Mouse (Mus musculus): Measurements from ENCODE around the gene 4930516K23Rik. TPM values are rescaled to one million over a fixed set of nuclear protein-coding genes. Genes with fewer than 3 reads are reported as not detected.

Gene 4930516K23Rik
- polyA plus RNA-seq, 1 experiment from 2014 or later: not detected

DNA sequence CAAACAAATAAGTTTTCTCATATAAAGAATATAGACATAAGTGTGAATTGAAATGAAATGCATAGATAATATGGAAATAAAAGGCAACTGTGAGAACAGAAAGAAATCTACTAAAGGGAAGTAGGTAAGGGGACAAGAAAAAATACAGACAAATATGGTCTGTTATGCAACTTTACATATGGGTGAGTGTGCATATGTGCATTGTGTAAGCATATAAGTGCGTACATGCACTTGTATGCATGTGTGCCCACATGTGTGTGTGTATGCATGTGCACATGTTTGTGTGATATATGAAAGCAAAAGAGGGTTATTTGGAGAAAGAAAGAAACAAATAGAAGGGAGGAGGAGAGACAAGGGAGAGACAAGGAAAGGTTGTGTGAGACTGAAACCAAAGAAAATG is 42.3 kb downstream of the 4930516K23Rik start:
- no peaks in the 10 kb centered on the region for H3K27me3 ChIP-seq
- ATAC-seq (ENCODE audit: low FRiP score): no peak
- no peak overlapping the region for H3K27ac ChIP-seq
- no peak overlapping the region for H3K4me3 ChIP-seq (replicated peaks)
- no peaks in the 10 kb centered on the region for H3K9me3 ChIP-seq
- WGBS: 95% methylated on average over 1 of the region's 1 CpGs
- no peaks in the 10 kb centered on the region for H3K4me1 ChIP-seq
- H3K9ac ChIP-seq: no peak overlapping the region
- no peak overlapping the region for H3K4me2 ChIP-seq
- H3K36me3 ChIP-seq (replicated peaks): no peaks in the 10 kb centered on the region

DNA sequence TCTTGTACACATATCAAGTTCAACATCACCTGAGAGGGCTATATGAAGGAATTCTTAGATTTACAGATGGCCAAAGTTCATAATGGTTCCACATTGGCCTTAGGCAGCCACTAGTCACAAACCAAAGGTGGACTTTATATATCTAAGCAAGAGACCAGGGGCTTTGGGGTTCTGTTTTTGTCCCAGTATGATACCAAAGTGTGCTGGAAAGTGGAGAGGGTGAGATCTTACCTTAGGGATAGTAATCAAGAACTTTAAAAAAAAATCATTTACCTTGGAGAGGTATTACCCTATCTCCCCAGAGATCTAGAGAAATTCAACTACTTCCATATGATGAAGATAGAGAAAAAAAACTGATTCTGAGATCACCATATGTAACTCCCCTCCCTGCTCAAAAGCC is 44.0 kb downstream of the 4930516K23Rik start, which contains the start of gene Olfr639:
TSS of gene Olfr639 (minus strand) at position 101 of the 400 bp plus-strand sequence.
- no peaks in the 10 kb centered on the region for H3K36me3 ChIP-seq (replicated peaks)
- no peaks in the 10 kb centered on the region for H3K9me3 ChIP-seq
- ATAC-seq (ENCODE audit: low FRiP score): no peak
- no peak within 1 kb of the TSS for H3K9ac ChIP-seq
- no peak within 1 kb of the TSS for H3K4me2 ChIP-seq
- H3K27me3 ChIP-seq: no peaks in the 10 kb centered on the region
- H3K4me1 ChIP-seq: no peaks in the 10 kb centered on the region
- H3K4me3 ChIP-seq (replicated peaks): no peak within 1 kb of the TSS
- no peak within 1 kb of the TSS for H3K27ac ChIP-seq

Other genes with a start within 250 kb of the 4930516K23Rik start
- gene Hbb-bt, start 247.4 kb downstream of the 4930516K23Rik start, polyA plus RNA-seq (2016; fragmentation: Nextera tagmentation; extraction: Ambion mirVana): 599 and 788 TPM in 2 replicates
- 465 and 620 TPM in 2 replicates for gene Hbb-bs, start 233.3 kb downstream of the 4930516K23Rik start, polyA plus RNA-seq (2016; fragmentation: Nextera tagmentation; extraction: Ambion mirVana)
- 0.50 TPM in 1 of 2 replicates, not detected in the other for gene Hbb-bh2, start 220.9 kb downstream of the 4930516K23Rik start, polyA plus RNA-seq (2016; fragmentation: Nextera tagmentation; extraction: Ambion mirVana)
- gene Hbb-bh1, start 218.3 kb downstream of the 4930516K23Rik start, polyA plus RNA-seq (2016; fragmentation: Nextera tagmentation; extraction: Ambion mirVana): 427 and 624 TPM in 2 replicates
- gene Hbb-y, start 208.2 kb downstream of the 4930516K23Rik start, polyA plus RNA-seq (2016; fragmentation: Nextera tagmentation; extraction: Ambion mirVana): 6,398 and 8,559 TPM in 2 replicates
- gene Olfr66, start 175.2 kb downstream of the 4930516K23Rik start, polyA plus RNA-seq (2016; fragmentation: Nextera tagmentation; extraction: Ambion mirVana): not detected in 2 replicates
- not detected in 2 replicates for gene Olfr64, start 167.0 kb downstream of the 4930516K23Rik start, polyA plus RNA-seq (2016; fragmentation: Nextera tagmentation; extraction: Ambion mirVana)
- gene Olfr65, start 158.0 kb downstream of the 4930516K23Rik start, polyA plus RNA-seq (2016; fragmentation: Nextera tagmentation; extraction: Ambion mirVana): not detected in 2 replicates
- not detected in 2 replicates for gene Olfr631, start 132.6 kb downstream of the 4930516K23Rik start, polyA plus RNA-seq (2016; fragmentation: Nextera tagmentation; extraction: Ambion mirVana)
- not detected in 2 replicates for gene Olfr632, start 127.1 kb downstream of the 4930516K23Rik start, polyA plus RNA-seq (2016; fragmentation: Nextera tagmentation; extraction: Ambion mirVana)
- gene Olfr633, start 117.0 kb downstream of the 4930516K23Rik start, polyA plus RNA-seq (2016; fragmentation: Nextera tagmentation; extraction: Ambion mirVana): not detected in 2 replicates
- gene Olfr635, start 90.3 kb downstream of the 4930516K23Rik start, polyA plus RNA-seq (2016; fragmentation: Nextera tagmentation; extraction: Ambion mirVana): not detected in 2 replicates
- not detected in 2 replicates for gene Olfr638, start 62.7 kb downstream of the 4930516K23Rik start, polyA plus RNA-seq (2016; fragmentation: Nextera tagmentation; extraction: Ambion mirVana)
- gene Olfr639, start 44.1 kb downstream of the 4930516K23Rik start, polyA plus RNA-seq (2016; fragmentation: Nextera tagmentation; extraction: Ambion mirVana): 0.04 TPM in 1 of 2 replicates, not detected in the other
- not detected in 2 replicates for gene Olfr640, start 35.9 kb downstream of the 4930516K23Rik start, polyA plus RNA-seq (2016; fragmentation: Nextera tagmentation; extraction: Ambion mirVana)
- gene Olfr641, start 26.0 kb downstream of the 4930516K23Rik start, polyA plus RNA-seq (2016; fragmentation: Nextera tagmentation; extraction: Ambion mirVana): not detected in 2 replicates
- not detected in 2 replicates for gene Olfr642, start 8.8 kb downstream of the 4930516K23Rik start, polyA plus RNA-seq (2016; fragmentation: Nextera tagmentation; extraction: Ambion mirVana)
- not detected in 2 replicates for gene Olfr644, start 10.4 kb upstream of the 4930516K23Rik start, polyA plus RNA-seq (2016; fragmentation: Nextera tagmentation; extraction: Ambion mirVana)
- not detected in 2 replicates for gene Olfr645, start 24.0 kb upstream of the 4930516K23Rik start, polyA plus RNA-seq (2016; fragmentation: Nextera tagmentation; extraction: Ambion mirVana)
- not detected in 2 replicates for gene Olfr646, start 43.4 kb upstream of the 4930516K23Rik start, polyA plus RNA-seq (2016; fragmentation: Nextera tagmentation; extraction: Ambion mirVana)
- gene Ubqln5, start 68.4 kb upstream of the 4930516K23Rik start, polyA plus RNA-seq (2016; fragmentation: Nextera tagmentation; extraction: Ambion mirVana): not detected in 2 replicates
- not detected in 2 replicates for gene Olfr643, start 76.0 kb upstream of the 4930516K23Rik start, polyA plus RNA-seq (2016; fragmentation: Nextera tagmentation; extraction: Ambion mirVana)
- not detected in 2 replicates for gene Ubqln3, start 81.8 kb upstream of the 4930516K23Rik start, polyA plus RNA-seq (2016; fragmentation: Nextera tagmentation; extraction: Ambion mirVana)
- not detected in 2 replicates for gene Ubqlnl, start 89.1 kb upstream of the 4930516K23Rik start, polyA plus RNA-seq (2016; fragmentation: Nextera tagmentation; extraction: Ambion mirVana)
- gene Olfm5, start 103.4 kb upstream of the 4930516K23Rik start, polyA plus RNA-seq (2016; fragmentation: Nextera tagmentation; extraction: Ambion mirVana): not detected in 2 replicates
- 0.41 and 0.51 TPM in 2 replicates for gene Olfr648, start 121.9 kb upstream of the 4930516K23Rik start, polyA plus RNA-seq (2016; fragmentation: Nextera tagmentation; extraction: Ambion mirVana)
- not detected in 2 replicates for gene Olfr649, start 134.5 kb upstream of the 4930516K23Rik start, polyA plus RNA-seq (2016; fragmentation: Nextera tagmentation; extraction: Ambion mirVana)
- 0.62 and 1.1 TPM in 2 replicates for gene Trim6, start 157.3 kb upstream of the 4930516K23Rik start, polyA plus RNA-seq (2016; fragmentation: Nextera tagmentation; extraction: Ambion mirVana)
- gene Trim34a, start 183.0 kb upstream of the 4930516K23Rik start, polyA plus RNA-seq (2016; fragmentation: Nextera tagmentation; extraction: Ambion mirVana): 0.53 and 1.1 TPM in 2 replicates
- gene Trim5, start 226.6 kb upstream of the 4930516K23Rik start, polyA plus RNA-seq (2016; fragmentation: Nextera tagmentation; extraction: Ambion mirVana): 0.05 TPM in 1 of 2 replicates, not detected in the other